Mouse (Mus musculus) intestine, embryonic 16.5 days (tissue): Measurements from ENCODE around the gene Itga8. TPM values are rescaled to one million over a fixed set of nuclear protein-coding genes. Genes with fewer than 3 reads are reported as not detected.

ENCODE experiments used
- ATAC-seq: fragments of 200-750 bp; cut with Nextera tagmentation; 2 replicates; pipeline ENCODE4 v1.8.0; 2017; ENCODE audit warnings: moderate TSS enrichment, moderate library complexity
- H3K27ac ChIP-seq: fragments of 300-500 bp; sonication (generic); 2 replicates; pipeline ENCODE4 v1.5.1; 2014; ENCODE audit warnings: mild to moderate bottlenecking, low read length
- H3K27me3 ChIP-seq: fragments of 300-500 bp; sonication (generic); replicated peaks from 2 replicates; pipeline ENCODE4 v1.6.1; 2014; ENCODE audit warnings: low read length, control low read depth, mixed read lengths; ENCODE audit not compliant: control insufficient read depth, insufficient read depth
- H3K36me3 ChIP-seq: fragments of 300-500 bp; sonication (generic); 2 replicates; pipeline ENCODE4 v1.6.1; 2014; ENCODE audit warnings: low read length, control low read depth; ENCODE audit not compliant: control insufficient read depth, insufficient read depth
- H3K4me1 ChIP-seq: fragments of 300-500 bp; sonication (generic); 2 replicates; pipeline ENCODE4 v1.6.1; 2014; ENCODE audit warnings: low read length, control low read depth, mixed read lengths; ENCODE audit not compliant: control insufficient read depth, insufficient read depth
- H3K4me2 ChIP-seq: fragments of 300-500 bp; sonication (generic); 2 replicates; pipeline ENCODE4 v1.6.1; 2014; ENCODE audit warnings: low read depth, low read length, control low read depth
- H3K4me3 ChIP-seq: fragments of 300-500 bp; sonication (generic); 2 replicates; pipeline ENCODE4 v1.5.1; 2014; ENCODE audit warnings: mild to moderate bottlenecking, low read length
- H3K9ac ChIP-seq: fragments of 300-500 bp; sonication (generic); 2 replicates; pipeline ENCODE4 v1.6.1; 2014; ENCODE audit warnings: low read depth, low read length
- H3K9me3 ChIP-seq: fragments of 300-500 bp; sonication (generic); 2 replicates; pipeline ENCODE4 v1.6.1; 2016; ENCODE audit warnings: low read length, control low read depth; ENCODE audit not compliant: control insufficient read depth
- WGBS: fragments of 180-500 bp; shearing (Covaris S2); extraction: QIAGEN DNeasy Blood & Tissue Kit; methylation state at CpG from one replicate; pipeline ENCODE4 v1.1.7; 2014; 5-methylcytosine and 5-hydroxymethylcytosine counted together
- polyA plus RNA-seq: library from polyadenylated mRNA; unstranded; fragments of >200 nt; fragmentation: Nextera tagmentation; extraction: Ambion mirVana; gene quantifications from 2 replicates; pipeline ENCODE4 v1.2.1, GENCODE M21; 2015

Itga8 gene
- polyA plus RNA-seq, 1 experiment from 2014 or later = 9.2 TPM

DNA sequence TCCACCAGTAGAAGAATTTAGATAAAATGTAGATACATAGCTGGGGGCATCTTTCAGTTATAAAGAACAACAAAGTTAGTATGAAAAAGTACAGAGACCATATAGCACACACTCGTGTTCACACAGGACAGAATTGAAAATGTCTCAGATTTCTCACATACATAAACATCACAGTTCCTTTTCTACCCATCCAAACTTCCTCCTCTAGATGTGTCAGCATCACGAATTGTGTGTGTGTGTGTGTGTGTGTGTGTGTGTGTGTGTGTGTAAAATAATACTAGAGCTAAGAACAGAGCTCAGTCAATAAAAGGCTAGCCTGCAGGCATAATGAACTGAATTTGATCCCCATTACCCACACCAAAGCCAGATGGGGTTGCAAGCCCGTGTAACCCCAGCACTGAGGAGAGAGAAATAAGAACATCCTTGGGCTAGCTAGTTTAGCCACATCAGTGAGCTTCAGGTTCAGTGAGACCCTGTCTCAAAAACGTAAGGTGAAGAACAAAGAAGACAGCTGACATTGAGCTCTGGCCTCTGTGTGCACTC is 22.6 kb downstream of the Itga8 start:
- 59% methylated on average over 4 of the region's 4 CpGs for WGBS

GRCm38 (mm10) chr2:12256635-12257317 is 44.9 kb downstream of the Itga8 start:
- H3K4me2 ChIP-seq = no peak overlapping the region
- no peaks in the 10 kb centered on the region for H3K27me3 ChIP-seq
- H3K9me3 ChIP-seq = no peaks in the 10 kb centered on the region
- ATAC-seq = no peak
- 68% methylated on average over 2 of the region's 2 CpGs for WGBS
- H3K4me3 ChIP-seq = no peak overlapping the region
- H3K9ac ChIP-seq = no peak overlapping the region
- no peak overlapping the region for H3K27ac ChIP-seq
- no peaks in the 10 kb centered on the region for H3K4me1 ChIP-seq
- no peaks in the 10 kb centered on the region for H3K36me3 ChIP-seq

More for the DNA sequence above, 22.6 kb downstream of the Itga8 start:
- no peak overlapping the region for H3K9ac ChIP-seq
- H3K9me3 ChIP-seq = no peaks in the 10 kb centered on the region
- ATAC-seq = no peak
- H3K4me3 ChIP-seq = no peak overlapping the region
- H3K4me1 ChIP-seq = no peaks in the 10 kb centered on the region
- no peaks in the 10 kb centered on the region for H3K36me3 ChIP-seq
- H3K27ac ChIP-seq = no peak overlapping the region
- H3K27me3 ChIP-seq = no peaks in the 10 kb centered on the region
- H3K4me2 ChIP-seq = no peak overlapping the region

GRCm38 (mm10) chr2:12255901-12256300 is 45.8 kb downstream of the Itga8 start:
- H3K4me2 ChIP-seq = no peak overlapping the region

GRCm38 (mm10) chr2:12235345-12235744 is 66.4 kb downstream of the Itga8 start:
- Histone ChIP-seq H3K9ac (no peak overlapping the region), H3K4me2 (no peak overlapping the region), H3K27ac (no peak overlapping the region), H3K4me1 (no peaks in the 10 kb centered on the region), H3K4me3 (no peak overlapping the region), H3K9me3 (no peaks in the 10 kb centered on the region), H3K27me3 (no peaks in the 10 kb centered on the region), H3K36me3 (no peaks in the 10 kb centered on the region)
- 85% methylated on average over 3 of the region's 3 CpGs for WGBS
- no peak for ATAC-seq

More at GRCm38 (mm10) chr2:12255901-12256300, 45.8 kb downstream of the Itga8 start:
- Histone ChIP-seq H3K9ac (no peak overlapping the region), H3K4me1 (no peaks in the 10 kb centered on the region), H3K4me3 (no peak overlapping the region), H3K27ac (no peak overlapping the region), H3K36me3 (no peaks in the 10 kb centered on the region), H3K9me3 (no peaks in the 10 kb centered on the region), H3K27me3 (no peaks in the 10 kb centered on the region)
- no peak for ATAC-seq
- WGBS = 89% methylated on average over 2 of the region's 2 CpGs

DNA sequence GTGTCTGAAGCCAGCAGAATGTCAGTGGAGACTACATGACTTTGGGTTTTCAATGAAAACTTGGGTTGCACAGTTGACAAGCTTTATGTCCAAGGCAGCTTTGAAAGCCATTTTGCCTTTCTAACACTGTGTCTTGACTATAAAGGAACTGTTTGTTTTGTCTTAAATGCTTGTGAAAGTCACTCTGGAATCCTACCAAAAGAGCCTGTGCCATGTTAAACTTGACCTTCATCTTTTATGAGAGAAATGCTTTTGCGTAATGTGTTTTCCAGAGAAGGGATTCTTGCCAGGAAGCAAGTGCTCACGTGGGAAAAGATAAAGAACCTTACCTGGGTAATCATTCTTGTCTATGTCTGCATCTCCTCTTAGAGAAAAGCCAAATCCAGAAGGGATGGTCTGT is 72.0 kb downstream of the Itga8 start:
- no peaks in the 10 kb centered on the region for H3K36me3 ChIP-seq
- no peak overlapping the region for H3K9ac ChIP-seq
- no peak overlapping the region for H3K4me3 ChIP-seq
- WGBS = 67% methylated on average over 2 of the region's 2 CpGs
- no peaks in the 10 kb centered on the region for H3K4me1 ChIP-seq
- H3K9me3 ChIP-seq = no peaks in the 10 kb centered on the region
- no peak for ATAC-seq
- no peak overlapping the region for H3K27ac ChIP-seq
- H3K4me2 ChIP-seq = no peak overlapping the region
- H3K27me3 ChIP-seq = no peaks in the 10 kb centered on the region

DNA sequence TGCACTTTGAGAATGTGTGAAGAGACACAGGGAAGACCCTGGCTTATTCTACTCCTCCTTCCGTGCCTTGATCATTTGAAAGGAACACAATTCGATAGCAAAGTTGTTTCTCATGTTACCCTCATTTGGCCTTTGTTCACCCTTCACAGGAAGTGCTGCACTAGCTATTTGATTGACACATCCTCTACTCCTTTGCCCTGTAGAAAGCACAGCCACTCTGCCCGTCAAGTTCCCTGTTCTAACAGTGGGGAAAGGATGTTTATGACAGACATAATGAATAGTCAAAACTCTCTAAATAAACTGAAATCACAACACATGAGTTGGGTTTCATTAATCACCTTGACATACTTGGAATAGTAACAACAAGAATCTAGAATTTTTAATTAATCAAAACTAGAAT is 73.4 kb downstream of the Itga8 start:
- Histone ChIP-seq H3K27me3 (no peaks in the 10 kb centered on the region), H3K9me3 (no peaks in the 10 kb centered on the region), H3K4me1 (no peaks in the 10 kb centered on the region), H3K9ac (no peak overlapping the region), H3K4me2 (no peak overlapping the region), H3K4me3 (no peak overlapping the region), H3K27ac (no peak overlapping the region), H3K36me3 (no peaks in the 10 kb centered on the region)
- WGBS = 62% methylated on average over 3 of the region's 3 CpGs
- no peak for ATAC-seq

GRCm38 (mm10) chr2:12227243-12227642 is 74.5 kb downstream of the Itga8 start:
- ATAC-seq = no peak

GRCm38 (mm10) chr2:12226367-12226766 is 75.4 kb downstream of the Itga8 start:
- no peak for ATAC-seq
- Histone ChIP-seq H3K9me3 (no peaks in the 10 kb centered on the region), H3K27me3 (no peaks in the 10 kb centered on the region), H3K9ac (no peak overlapping the region), H3K4me2 (no peak overlapping the region), H3K36me3 (no peaks in the 10 kb centered on the region), H3K4me3 (no peak overlapping the region), H3K27ac (no peak overlapping the region), H3K4me1 (no peaks in the 10 kb centered on the region)
- 65% methylated on average over 1 of the region's 1 CpGs for WGBS

More at GRCm38 (mm10) chr2:12227243-12227642, 74.5 kb downstream of the Itga8 start:
- no peaks in the 10 kb centered on the region for H3K9me3 ChIP-seq
- 67% methylated on average over 1 of the region's 2 CpGs for WGBS
- H3K9ac ChIP-seq = no peak overlapping the region
- H3K27me3 ChIP-seq = no peaks in the 10 kb centered on the region
- no peaks in the 10 kb centered on the region for H3K36me3 ChIP-seq
- H3K4me3 ChIP-seq = no peak overlapping the region
- no peak overlapping the region for H3K4me2 ChIP-seq
- no peak overlapping the region for H3K27ac ChIP-seq
- H3K4me1 ChIP-seq = no peaks in the 10 kb centered on the region

GRCm38 (mm10) chr2:12221671-12222070 is 80.1 kb downstream of the Itga8 start:
- Histone ChIP-seq H3K4me2 (no peak overlapping the region), H3K4me3 (no peak overlapping the region), H3K36me3 (no peaks in the 10 kb centered on the region), H3K9ac (no peak overlapping the region), H3K27ac (peak overlapping the region; percentile 33), H3K27me3 (no peaks in the 10 kb centered on the region), H3K4me1 (no peaks in the 10 kb centered on the region), H3K9me3 (no peaks in the 10 kb centered on the region)
- 35% methylated on average over 2 of the region's 2 CpGs for WGBS
- peak; percentile 85 for ATAC-seq

- Histone ChIP-seq H3K9me3 (no peaks in the 10 kb centered on the region), H3K27me3 (no peaks in the 10 kb centered on the region), H3K4me1 (no peaks in the 10 kb centered on the region; the same call in 1 of the 2 replicates), H3K4me3 (no peak overlapping the region), H3K27ac (no peak overlapping the region), H3K9ac (no peak overlapping the region), H3K36me3 (no peaks in the 10 kb centered on the region), H3K4me2 (no peak overlapping the region)
- no peak for ATAC-seq
- 54% methylated on average over 4 of the region's 4 CpGs for WGBS
These were observed 88.3 kb downstream of the Itga8 start for GRCm38 (mm10) chr2:12213464-12213790.
